Mouse (Mus musculus): ENCODE measurements around the gene Cyp2s1. TPM values are rescaled to one million over a fixed set of nuclear protein-coding genes. Genes with fewer than 3 reads are reported as not detected.

Cyp2s1 gene
- total and polyA plus RNA-seq, 3 experiments = 0.04 TPM; not detected in 2

- in situ Hi-C loops (cut with MboI; ENCODE audit: low pct_ligation_motif_present, low pct_unique_long_range_greater_than_20kb, low sequenced_read_pairs) = no loop called here
- no peak for TF ChIP-seq ZMIZ1 (IDR thresholded peaks at IDR 0.05; ENCODE audit: low read depth, low read length)
- no peak for TF ChIP-seq GABPA (IDR thresholded peaks at IDR 0.05; ENCODE audit: insufficient replicate concordance, low read depth, low read length)
- TF ChIP-seq USF1 (IDR thresholded peaks at IDR 0.05; ENCODE audit: low read depth, low read length) = no peak
- TF ChIP-seq JUND (conservative IDR thresholded peaks at IDR 0.05; ENCODE audit: low read depth, low read length) = no peak
- TF ChIP-seq RCOR1 (conservative IDR thresholded peaks at IDR 0.05; ENCODE audit: low read depth, low read length) = no peak
- TF ChIP-seq PAX5 (IDR thresholded peaks at IDR 0.05; ENCODE audit: low read length) = no peak
- no peaks in the 10 kb centered on the region for H3K9me3 ChIP-seq (replicated peaks; ENCODE audit: low read length)
- no peak overlapping the region for H3K4me3 ChIP-seq (replicated peaks in 1 of 3; ENCODE audit: low read depth in 2 of 3, low read length in 2 of 3, poor library complexity in 1 of 3)
- H3K4me1 ChIP-seq (ENCODE audit: control insufficient read depth in 1 of 2, insufficient read depth in 2 of 2) = no peaks in the 10 kb centered on the region
- no peak overlapping the region for H3K27ac ChIP-seq (ENCODE audit: insufficient read depth, low read depth)
- H3K36me3 ChIP-seq (replicated peaks in 1 of 2; ENCODE audit: control insufficient read depth in 1 of 2, insufficient read depth in 1 of 2, low read length in 1 of 2) = no peaks in the 10 kb centered on the region
- dilution Hi-C loops (cut with MboI; ENCODE audit: extremely low pct_ligation_motif_present, extremely low pct_unique_long_range_greater_than_20kb, low sequenced_read_pairs) = no loop called here
- no peaks in the 10 kb centered on the region for H3K79me2 ChIP-seq (replicated peaks; ENCODE audit: control insufficient read depth, extremely low read depth, insufficient read depth, poor library complexity, severe bottlenecking)
- peaks cover 45% of the 10 kb centered on the region for H3K27me3 ChIP-seq (replicated peaks)
- H3K4me2 ChIP-seq (ENCODE audit: insufficient read depth, low read depth, poor library complexity, severe bottlenecking) = no peak overlapping the region
- H3K9ac ChIP-seq (ENCODE audit: insufficient read depth, low read depth) = no peak overlapping the region
- no peak for DNase-seq (ENCODE audit: extremely low read depth)
These were observed 48.5 kb downstream of the Cyp2s1 start for GRCm38 (mm10) chr7:25768229-25768628.

DNA sequence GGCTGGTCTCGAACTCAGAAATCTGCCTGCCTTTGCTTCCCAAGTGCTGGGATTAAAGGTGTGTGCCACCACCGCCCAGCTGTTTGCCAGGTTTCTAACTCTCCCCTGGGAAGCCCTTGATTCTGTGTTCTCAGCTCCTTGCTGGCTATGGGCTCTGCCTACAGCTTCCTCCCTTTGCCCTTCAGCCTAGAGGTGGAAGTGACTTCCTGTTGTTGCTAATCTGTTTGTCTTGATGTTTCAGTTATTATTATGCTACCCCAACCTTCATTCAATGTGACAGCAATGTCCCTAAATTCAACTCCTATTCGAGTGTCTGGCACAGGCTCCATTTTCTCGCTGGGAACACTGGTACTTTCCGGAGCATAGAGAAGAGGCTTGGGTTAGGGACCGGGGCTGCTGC, 50.6 kb downstream of the Cyp2s1 start:
- Histone ChIP-seq H3K79me2 (replicated peaks; ENCODE audit: control insufficient read depth, extremely low read depth, insufficient read depth, poor library complexity, severe bottlenecking) (no peaks in the 10 kb centered on the region), H3K4me1 (ENCODE audit: control insufficient read depth in 1 of 2, insufficient read depth in 2 of 2) (no peaks in the 10 kb centered on the region), H3K27ac (ENCODE audit: insufficient read depth, low read depth) (no peak overlapping the region), H3K36me3 (replicated peaks in 1 of 2; ENCODE audit: control insufficient read depth in 1 of 2, insufficient read depth in 1 of 2, low read length in 1 of 2) (no peaks in the 10 kb centered on the region), H3K4me2 (ENCODE audit: insufficient read depth, low read depth, poor library complexity, severe bottlenecking) (no peak overlapping the region), H3K9ac (ENCODE audit: insufficient read depth, low read depth) (no peak overlapping the region), H3K27me3 (replicated peaks) (peaks cover 37% of the 10 kb centered on the region), H3K4me3 (replicated peaks in 1 of 3; ENCODE audit: low read depth in 2 of 3, low read length in 2 of 3, poor library complexity in 1 of 3) (no peak overlapping the region), H3K9me3 (replicated peaks; ENCODE audit: low read length) (no peaks in the 10 kb centered on the region)
- no peak for TF ChIP-seq ZC3H11A (IDR thresholded peaks at IDR 0.05; ENCODE audit: low read depth, low read length)
- no peak for TF ChIP-seq RCOR1 (conservative IDR thresholded peaks at IDR 0.05; ENCODE audit: low read depth, low read length)
- TF ChIP-seq ETS1 (conservative IDR thresholded peaks at IDR 0.05; ENCODE audit: low read depth, low read length) = no peak
- TF ChIP-seq EP300 (IDR thresholded peaks at IDR 0.05; ENCODE audit: low read length) = no peak
- no peak for TF ChIP-seq POLR2AphosphoS2 (IDR thresholded peaks at IDR 0.05; ENCODE audit: low read depth, low read length)
- TF ChIP-seq SMC3 (IDR thresholded peaks at IDR 0.05; ENCODE audit: low read depth, low read length) = no peak
- no peak for TF ChIP-seq NELFE (IDR thresholded peaks at IDR 0.05; ENCODE audit: low read depth, low read length)
- no peak for TF ChIP-seq ELF1 (IDR thresholded peaks at IDR 0.05; ENCODE audit: low read depth, low read length)
- no peak for TF ChIP-seq ZMIZ1 (IDR thresholded peaks at IDR 0.05; ENCODE audit: low read depth, low read length)
- TF ChIP-seq PAX5 (IDR thresholded peaks at IDR 0.05; ENCODE audit: low read length) = no peak
- TF ChIP-seq MYC (IDR thresholded peaks at IDR 0.05; ENCODE audit: low read depth, low read length) = no peak
- TF ChIP-seq MEF2A (IDR thresholded peaks at IDR 0.05; ENCODE audit: borderline replicate concordance, low read depth, low read length) = no peak
- no peak for TF ChIP-seq USF1 (IDR thresholded peaks at IDR 0.05; ENCODE audit: low read depth, low read length)
- no peak for TF ChIP-seq NRF1 (IDR thresholded peaks at IDR 0.05; ENCODE audit: low read depth, low read length)
- TF ChIP-seq MAX (IDR thresholded peaks at IDR 0.05; ENCODE audit: low read length) = no peak
- dilution Hi-C loops (cut with MboI; ENCODE audit: extremely low pct_ligation_motif_present, extremely low pct_unique_long_range_greater_than_20kb, low sequenced_read_pairs) (no loop called here), in situ Hi-C loops (cut with MboI; ENCODE audit: low pct_ligation_motif_present, low pct_unique_long_range_greater_than_20kb, low sequenced_read_pairs) (no loop called here)
- DNase-seq (ENCODE audit: extremely low read depth) = no peak
